Mouse (Mus musculus): ENCODE measurements around the gene Sema5a.

The Sema5a gene

DNA sequence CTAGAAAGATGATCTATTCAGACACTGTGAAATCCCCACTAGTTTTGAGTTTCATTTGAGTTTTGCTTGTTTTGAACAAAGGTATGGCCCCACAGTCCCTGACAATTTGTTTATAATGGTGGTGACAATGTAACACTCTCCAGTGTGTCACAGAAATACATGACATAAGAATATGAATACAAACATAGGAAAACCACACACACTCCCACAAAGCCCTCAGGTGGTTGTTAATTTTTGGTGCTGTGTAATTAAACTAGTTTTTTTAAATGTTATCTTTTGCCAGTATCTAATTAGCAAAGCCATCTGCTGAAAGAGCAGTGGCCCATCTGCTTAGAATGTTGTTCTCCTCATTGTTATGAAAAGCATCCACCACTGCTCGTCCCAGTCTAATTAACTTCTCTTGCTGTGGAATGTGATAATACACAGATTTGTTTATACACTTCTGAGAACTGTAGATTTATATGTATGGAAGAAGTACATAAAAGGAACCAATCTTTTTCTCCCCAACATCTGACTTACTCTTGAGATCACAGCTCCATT lies 289.0 kb downstream of the Sema5a start:
- in situ Hi-C loops (cut with MboI; ENCODE audit: low sequenced_read_pairs): no loop called here

DNA sequence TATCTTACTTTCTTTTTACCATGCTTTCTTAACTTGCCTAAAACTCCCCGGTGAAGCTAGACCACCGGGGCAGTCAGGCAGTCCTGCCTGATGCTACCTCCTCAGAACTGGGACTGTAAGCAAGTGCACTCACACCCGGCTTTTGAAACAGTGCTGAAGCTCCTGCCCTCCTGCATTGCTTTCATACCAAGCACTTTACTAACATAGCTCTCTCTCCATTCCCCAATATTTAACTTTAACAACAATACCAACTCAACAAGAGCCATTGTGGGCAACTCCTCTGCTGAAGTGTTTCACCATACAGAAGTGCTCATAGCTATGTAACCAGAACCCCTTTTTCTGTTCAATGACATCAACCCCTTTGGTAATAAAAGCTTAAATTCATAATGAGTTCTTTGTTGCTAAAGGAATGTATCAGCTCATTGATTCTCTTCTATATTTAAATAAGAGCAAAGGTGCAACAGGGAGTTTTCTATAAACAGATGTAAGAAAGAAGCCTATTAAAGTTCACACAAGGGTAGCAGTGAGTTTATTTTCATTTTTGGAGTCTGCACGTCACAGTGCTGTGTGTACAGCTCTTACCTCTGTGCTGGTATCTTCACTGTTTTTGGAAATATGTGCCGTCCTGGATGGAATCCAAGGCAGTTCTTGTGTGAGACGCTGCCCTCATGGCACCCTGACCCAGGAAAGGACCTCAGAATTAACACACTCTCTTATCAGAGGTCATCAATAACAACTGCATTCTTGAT lies 292.3 kb downstream of the Sema5a start:
- in situ Hi-C loops (cut with MboI; ENCODE audit: low sequenced_read_pairs): no loop called here

DNA sequence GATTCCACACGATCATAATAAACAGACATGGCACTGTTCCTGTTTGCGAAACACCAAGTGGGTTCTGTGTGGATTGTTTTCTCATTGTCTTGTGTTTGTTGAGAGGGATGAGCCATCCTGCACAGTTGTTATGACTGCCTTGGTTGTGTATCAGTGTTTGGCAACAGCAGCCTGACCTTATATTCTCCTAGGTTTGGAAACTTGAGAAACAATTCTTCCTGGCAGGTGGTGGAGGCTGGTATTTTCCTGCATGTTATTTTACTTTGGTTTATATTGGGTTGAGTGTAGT lies 292.8 kb downstream of the Sema5a start:
- in situ Hi-C loops (cut with MboI; ENCODE audit: low sequenced_read_pairs): no loop called here

GRCm38 (mm10) chr15:32538092-32538491 lies 293.5 kb downstream of the Sema5a start:
- in situ Hi-C loops (cut with MboI; ENCODE audit: low sequenced_read_pairs): no loop called here

DNA sequence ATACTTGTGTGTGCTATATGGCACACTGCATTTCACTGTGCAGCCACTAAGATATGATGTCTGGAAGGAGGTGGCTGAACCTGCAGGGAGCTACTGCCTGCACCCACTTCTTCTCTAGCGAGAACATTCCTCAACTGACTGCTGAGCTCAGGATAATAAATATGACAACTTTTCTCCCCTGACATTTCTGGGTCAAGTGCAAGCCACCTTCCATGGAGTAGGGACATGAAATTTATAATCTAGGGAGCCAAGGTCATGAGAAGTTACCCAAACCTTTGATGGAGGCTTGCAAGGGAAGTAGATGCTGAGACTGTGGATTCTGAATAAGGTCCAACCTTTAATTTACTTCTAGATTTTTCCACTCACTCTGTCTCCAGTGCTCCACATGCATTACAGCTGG lies 298.1 kb downstream of the Sema5a start:
- in situ Hi-C loops (cut with MboI; ENCODE audit: low sequenced_read_pairs): no loop called here

- in situ Hi-C loops (cut with MboI; ENCODE audit: low sequenced_read_pairs): no loop called here
These were observed 298.6 kb downstream of the Sema5a start for GRCm38 (mm10) chr15:32543181-32543580.

- in situ Hi-C loops (cut with MboI; ENCODE audit: low sequenced_read_pairs): no loop called here
These were observed 300.8 kb downstream of the Sema5a start for GRCm38 (mm10) chr15:32545455-32545854.

GRCm38 (mm10) chr15:32546746-32547145 lies 302.1 kb downstream of the Sema5a start:
- in situ Hi-C loops (cut with MboI; ENCODE audit: low sequenced_read_pairs): no loop called here

DNA sequence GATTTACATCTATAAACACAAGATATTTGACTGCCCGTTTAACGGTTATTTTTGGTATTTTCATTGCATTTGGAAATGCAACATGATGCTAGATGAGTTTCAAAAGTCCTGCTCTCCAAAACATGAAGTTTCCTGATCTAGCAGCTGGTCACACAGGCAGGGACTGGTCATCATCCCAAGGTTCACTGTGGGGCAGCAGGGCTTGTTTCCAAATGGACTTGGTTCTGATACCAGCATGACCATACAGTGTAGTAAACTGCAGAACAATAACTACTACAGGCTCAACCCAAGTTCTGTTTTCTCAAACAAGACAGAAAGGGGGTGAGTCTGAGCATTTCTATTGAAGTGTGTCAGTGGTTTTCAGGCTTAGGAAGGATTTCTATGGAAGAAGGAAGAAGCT lies 314.3 kb downstream of the Sema5a start:
- in situ Hi-C loops (cut with MboI; ENCODE audit: low sequenced_read_pairs): no loop called here

DNA sequence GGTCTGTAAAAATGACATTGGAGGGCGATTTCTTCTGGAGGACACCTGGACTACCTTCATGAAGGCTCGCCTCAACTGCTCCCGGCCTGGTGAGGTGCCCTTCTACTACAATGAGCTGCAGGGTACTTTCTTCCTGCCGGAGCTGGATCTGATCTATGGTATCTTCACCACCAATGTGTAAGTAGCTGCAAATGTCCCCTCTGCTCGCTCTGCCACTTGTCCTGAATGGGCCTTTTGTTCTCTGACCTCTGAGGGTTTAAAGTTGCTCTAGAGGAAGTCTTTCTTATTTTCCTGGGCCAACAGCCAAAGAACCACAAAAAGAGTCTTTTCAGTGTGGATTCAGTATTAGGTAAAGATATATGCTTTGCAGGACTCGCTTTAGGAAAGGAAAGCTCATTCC lies 318.0 kb downstream of the Sema5a start:
- in situ Hi-C loops (cut with MboI; ENCODE audit: low sequenced_read_pairs): no loop called here

DNA sequence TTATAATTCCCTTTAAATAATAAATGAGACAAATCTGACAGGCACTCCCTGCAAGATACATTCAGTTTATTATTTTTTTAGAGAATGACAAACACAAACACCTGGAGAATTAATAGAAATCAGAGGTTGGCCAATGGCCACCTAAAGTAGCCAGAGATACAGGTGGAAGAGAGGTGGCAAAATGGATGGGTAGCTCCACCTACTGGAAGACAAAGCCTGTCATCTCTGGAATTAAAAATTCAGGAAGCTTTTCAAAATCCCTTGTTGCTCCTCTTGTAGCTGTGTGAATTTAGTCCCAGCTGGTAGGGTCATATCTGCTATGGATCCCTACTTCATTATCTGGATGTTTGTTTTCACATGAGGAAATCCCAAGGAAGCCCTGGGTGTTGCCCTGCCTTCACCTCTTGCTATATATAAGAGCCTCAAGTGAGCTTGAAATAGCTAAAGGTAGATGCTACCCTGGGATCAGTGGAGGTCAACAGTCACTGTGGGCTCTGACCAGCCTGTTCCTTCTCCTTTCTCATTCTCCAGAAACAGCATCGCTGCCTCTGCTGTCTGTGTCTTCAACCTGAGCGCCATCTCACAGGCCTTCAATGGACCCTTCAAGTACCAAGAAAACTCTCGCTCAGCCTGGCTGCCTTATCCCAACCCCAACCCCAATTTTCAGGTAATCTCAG lies 323.7 kb downstream of the Sema5a start:
- in situ Hi-C loops (cut with MboI; ENCODE audit: low sequenced_read_pairs): no loop called here

DNA sequence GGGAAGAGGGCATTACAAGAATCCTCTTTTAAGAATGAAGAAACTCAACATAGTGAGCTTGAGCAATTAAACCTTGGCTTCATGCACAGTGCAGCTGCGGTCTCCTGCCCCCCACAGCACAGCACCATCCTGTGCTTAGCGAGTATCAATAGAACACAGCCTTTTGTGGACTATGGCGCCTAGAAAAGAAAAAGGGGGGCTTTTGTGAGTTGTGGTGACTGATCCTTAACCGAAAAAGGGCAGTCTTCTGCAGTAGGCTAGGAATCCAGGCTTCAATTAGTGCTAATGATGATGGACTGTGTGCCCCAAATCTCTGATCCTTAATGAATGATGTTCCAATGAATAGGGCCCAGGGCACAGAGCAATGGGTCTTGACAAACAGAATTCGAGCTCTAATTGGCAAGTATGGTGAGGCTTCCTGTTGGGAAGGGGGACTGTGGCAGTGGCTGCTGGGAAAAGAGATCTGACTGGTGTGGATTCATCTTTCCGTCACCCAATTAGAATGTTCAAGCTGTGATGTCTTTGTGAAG lies 324.3 kb downstream of the Sema5a start:
- in situ Hi-C loops (cut with MboI; ENCODE audit: low sequenced_read_pairs): no loop called here

DNA sequence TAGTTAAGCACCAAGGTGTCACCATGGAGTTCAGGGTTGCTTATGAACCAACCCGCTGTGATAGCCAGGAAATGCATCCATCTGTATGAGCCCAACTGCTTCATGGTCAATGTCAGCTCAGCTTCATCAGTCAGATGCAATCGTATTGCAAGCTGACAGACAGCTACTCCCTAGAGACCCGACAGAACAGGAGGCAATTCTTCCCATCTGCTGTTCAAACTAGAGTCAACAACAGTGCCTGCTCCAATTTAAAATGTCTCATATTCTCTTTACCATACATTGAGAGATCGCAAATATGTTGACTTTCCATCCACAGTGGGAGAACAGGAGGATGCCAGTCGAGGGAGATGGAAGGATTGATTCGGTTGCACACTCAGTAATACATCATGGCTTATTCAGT lies 329.7 kb downstream of the Sema5a start:
- in situ Hi-C loops (cut with MboI; ENCODE audit: low sequenced_read_pairs): no loop called here

DNA sequence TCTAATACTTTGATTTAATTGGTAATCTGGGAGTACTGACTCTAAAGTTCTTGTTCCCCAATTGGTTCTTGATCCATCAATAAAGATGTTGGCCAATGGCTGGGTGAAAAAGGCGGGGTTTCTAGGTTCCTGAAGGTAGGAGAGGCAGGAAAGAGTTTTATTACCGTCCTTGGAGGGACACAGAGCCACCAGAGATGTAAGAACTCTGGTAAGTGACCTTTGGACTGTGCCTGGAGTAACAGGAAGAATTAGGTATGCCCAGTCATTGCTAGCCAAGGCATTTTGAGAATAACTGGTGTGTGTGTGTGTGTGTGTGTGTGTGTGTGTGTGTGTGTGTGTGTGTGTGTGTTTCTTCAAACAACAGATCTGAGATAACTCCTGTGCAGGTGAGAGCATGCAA lies 330.6 kb downstream of the Sema5a start:
- in situ Hi-C loops (cut with MboI; ENCODE audit: low sequenced_read_pairs): no loop called here

- in situ Hi-C loops (cut with MboI; ENCODE audit: low sequenced_read_pairs): no loop called here
These were observed 334.7 kb downstream of the Sema5a start for GRCm38 (mm10) chr15:32579351-32579750.

DNA sequence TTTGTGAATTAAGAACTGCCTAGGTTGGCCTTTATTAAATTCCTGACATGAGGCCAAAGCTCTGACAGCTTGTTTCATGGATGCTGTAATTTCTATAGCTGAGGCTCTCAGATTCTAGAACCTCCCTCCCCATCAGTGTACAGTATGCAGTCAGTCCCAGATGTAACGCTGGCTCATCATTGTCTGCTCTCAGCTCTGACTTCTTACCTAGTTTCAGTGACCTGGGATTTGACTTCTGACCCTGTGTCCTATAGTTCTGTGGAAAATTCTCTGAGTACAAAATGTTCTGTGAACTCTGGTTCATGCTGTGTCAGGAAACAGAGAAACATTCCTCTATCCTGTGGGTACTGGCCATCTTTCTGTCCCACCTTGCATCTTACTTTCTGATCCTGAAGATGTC lies 346.0 kb downstream of the Sema5a start:
- in situ Hi-C loops (cut with MboI; ENCODE audit: low sequenced_read_pairs): no loop called here

DNA sequence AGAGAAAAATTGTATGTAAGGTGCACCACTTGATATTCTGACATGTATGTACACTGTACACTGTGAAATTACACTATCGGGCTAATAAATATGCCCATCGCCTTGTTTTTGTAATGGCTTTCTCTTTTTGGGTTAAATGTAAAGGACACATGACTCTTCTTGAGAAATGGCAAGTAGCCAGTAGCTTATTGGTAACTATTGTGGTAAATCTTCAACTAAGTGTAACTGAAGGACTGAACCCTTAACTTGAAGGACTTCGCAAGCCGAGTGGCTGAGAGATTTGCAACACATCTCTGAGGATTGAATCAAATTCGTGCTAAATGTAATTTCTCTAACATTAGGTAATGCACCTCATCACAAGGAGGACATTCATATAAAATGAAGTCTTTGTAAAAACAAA lies 349.1 kb downstream of the Sema5a start:
- in situ Hi-C loops (cut with MboI; ENCODE audit: low sequenced_read_pairs): no loop called here

GRCm38 (mm10) chr15:32596574-32596973 lies 352.0 kb downstream of the Sema5a start:
- in situ Hi-C loops (cut with MboI; ENCODE audit: low sequenced_read_pairs): no loop called here

- in situ Hi-C loops (cut with MboI; ENCODE audit: low sequenced_read_pairs): no loop called here
These were observed 352.6 kb downstream of the Sema5a start for GRCm38 (mm10) chr15:32597189-32597588.

DNA sequence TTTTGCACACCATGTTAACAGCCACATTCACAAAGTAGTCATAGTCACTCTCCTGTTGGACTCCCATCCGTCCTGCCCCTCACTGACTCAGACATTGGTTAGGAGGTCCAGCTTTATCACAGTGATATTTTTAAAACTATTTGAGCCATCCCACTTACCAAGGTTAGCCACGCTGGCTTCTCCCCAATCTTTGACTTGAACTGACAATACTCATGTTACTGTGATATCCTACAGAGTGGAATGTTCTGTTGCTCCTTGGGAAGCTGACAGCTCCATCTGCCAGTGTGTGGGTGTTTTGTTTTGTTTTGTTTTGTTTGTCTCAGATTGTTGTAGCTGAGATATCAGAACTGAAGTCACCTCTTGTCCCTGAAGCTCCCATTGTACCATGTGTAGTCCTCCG lies 362.6 kb downstream of the Sema5a start:
- in situ Hi-C loops (cut with MboI; ENCODE audit: low sequenced_read_pairs): no loop called here

DNA sequence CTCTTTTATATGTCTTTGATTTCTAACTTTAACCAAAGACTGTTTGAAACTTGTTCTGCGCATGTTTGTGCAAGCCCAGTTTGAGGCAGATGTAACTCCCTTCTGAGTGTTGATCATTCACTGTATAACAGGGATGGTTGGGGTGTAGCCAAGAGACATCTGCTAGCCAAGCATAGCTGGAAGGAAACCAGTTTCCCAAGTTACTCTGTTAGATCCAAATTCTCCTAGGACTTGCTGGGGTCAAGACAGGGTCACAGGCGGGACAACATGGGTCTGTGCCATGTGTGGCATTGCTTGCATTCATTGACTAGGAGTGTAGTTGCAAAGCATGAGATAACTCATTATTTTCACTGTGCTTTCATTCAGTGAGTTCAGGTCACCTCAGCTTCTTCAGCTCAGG lies 366.2 kb downstream of the Sema5a start:
- in situ Hi-C loops (cut with MboI; ENCODE audit: low sequenced_read_pairs): no loop called here

GRCm38 (mm10) chr15:32611201-32611600 lies 366.6 kb downstream of the Sema5a start:
- in situ Hi-C loops (cut with MboI; ENCODE audit: low sequenced_read_pairs): no loop called here
